Mouse (Mus musculus): Measurements from ENCODE around the gene Map4.

- TF ChIP-seq CTCF (IDR thresholded peaks at IDR 0.05; ENCODE audit: borderline replicate concordance, extremely low read depth, insufficient read depth, insufficient read length): no peak
- no peak for TF ChIP-seq POLR2A (IDR thresholded peaks at IDR 0.05; ENCODE audit: borderline replicate concordance, extremely low read depth, insufficient read depth, insufficient read length, poor library complexity, severe bottlenecking)
Observed at GRCm38 (mm10) chr9:110117779-110118139, 186.5 kb downstream of the Map4 start, which contains the start of gene Dhx30.
